Mouse (Mus musculus) adipocyte (in vitro differentiated cells): ENCODE measurements at regions not wholly inside any gene's neighbourhood (a gene's known extent, or its start where the extent isn't known, plus 50 kb on each side); places are given as distances from the start of the nearest gene placed in this dataset.
A peak's percentile ranks its signal among the peaks of the same experiment; 100 is the strongest.

Experiments
- DNase-seq: peaks from one replicate; pipeline ENCODE4 v3.0.0-alpha.2; 2016; ENCODE audit warnings: low spot score

- no peak for DNase-seq
Observed at GRCm38 (mm10) chr10:53852091-53852490, 101.2 kb upstream of the Fam184a start.

GRCm38 (mm10) chr10:53850568-53850967 lies 99.6 kb upstream of the Fam184a start:
- DNase-seq = no peak

GRCm38 (mm10) chr10:53813244-53813620 lies 62.3 kb upstream of the Fam184a start:
- no peak for DNase-seq

- DNase-seq = peak; percentile 60
Observed at GRCm38 (mm10) chr10:53812597-53813243, 61.8 kb upstream of the Fam184a start.

- DNase-seq = no peak
Observed at GRCm38 (mm10) chr10:53811904-53812596, 61.1 kb upstream of the Fam184a start.

GRCm38 (mm10) chr10:53806697-53807096 lies 55.8 kb upstream of the Fam184a start:
- no peak for DNase-seq

GRCm38 (mm10) chr10:53801048-53801641 lies 50.2 kb upstream of the Fam184a start:
- DNase-seq = peak; percentile 7
